Mouse (Mus musculus) thymus, postnatal 4 days (tissue): ENCODE results near the gene Psma2.

ENCODE experiments used
- DNase-seq: peaks from one replicate; pipeline ENCODE4 v3.0.0; 2021

The Psma2 gene

GRCm38 (mm10) chr13:14612926-14613529, at the start of gene Psma2, which contains the start of gene Mrpl32:
TSS of gene Psma2 (plus strand) at chr13:14613240.
TSS of gene Mrpl32 (minus strand) at chr13:14613165.
- DNase-seq = peak; percentile 96

- DNase-seq = no peak
Measured at GRCm38 (mm10) chr13:14574128-14574527, 38.9 kb upstream of the Psma2 start.

- no peak for DNase-seq
Measured at GRCm38 (mm10) chr13:14580392-14580791, 32.6 kb upstream of the Psma2 start.

DNA sequence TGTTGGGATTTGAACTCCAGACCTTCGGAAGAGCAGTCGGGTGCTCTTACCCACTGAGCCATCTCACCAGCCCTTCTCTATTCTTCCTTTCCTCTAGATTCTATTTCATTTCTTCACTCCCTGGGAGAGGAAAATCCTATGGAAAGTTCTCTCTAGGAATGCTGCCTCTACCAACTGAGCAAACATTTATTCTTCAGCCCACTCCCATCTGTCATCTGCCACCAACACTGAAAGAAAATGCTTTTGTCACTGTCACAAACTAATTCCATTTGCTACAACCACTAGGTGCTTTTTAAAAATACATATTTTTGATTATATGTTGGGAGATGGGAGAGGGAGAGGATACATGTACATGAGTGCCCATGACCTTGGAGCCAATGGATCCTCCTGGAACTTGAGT, 10.3 kb upstream of the Psma2 start:
- no peak for DNase-seq

DNA sequence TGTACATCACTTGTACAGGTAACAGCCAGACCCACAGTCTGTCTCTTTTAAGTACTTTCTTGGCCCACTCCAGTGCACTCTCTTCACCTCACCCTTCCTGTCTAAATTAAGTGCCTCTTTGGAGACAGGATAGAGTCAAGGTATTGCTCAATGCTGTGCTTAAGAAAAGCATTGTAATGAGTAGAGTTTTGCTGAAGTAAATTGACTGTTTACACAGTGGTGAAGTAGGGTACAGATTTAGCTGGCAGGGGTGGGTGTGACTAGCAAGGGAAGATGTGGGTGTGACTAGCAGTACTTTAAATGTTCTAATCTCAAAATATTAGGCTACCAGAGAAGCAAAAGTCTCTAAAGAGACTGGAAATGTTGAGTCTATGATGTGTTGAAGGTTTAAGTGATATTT, 5.4 kb upstream of the Psma2 start:
- DNase-seq = no peak

DNA sequence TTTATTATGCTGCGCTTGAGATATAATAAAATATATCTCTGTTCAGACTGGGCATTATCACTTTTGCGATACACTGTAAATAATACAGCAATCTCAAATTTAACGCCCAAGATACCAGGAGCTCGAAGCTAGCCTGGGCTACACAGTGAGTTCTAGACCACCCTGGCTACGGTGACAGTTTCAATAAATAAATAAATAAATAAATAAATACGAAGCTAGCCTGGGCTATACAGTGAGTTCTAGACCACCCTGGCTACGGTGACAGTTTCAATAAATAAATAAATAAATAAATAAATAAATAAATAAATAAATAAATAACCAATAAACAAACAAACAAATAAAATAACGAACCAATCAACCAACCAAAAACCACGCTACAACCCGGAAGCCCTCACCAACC, 577 bp upstream of the Psma2 start:
- no peak for DNase-seq

GRCm38 (mm10) chr13:14613553-14613952, 513 bp downstream of the Psma2 start:
- no peak for DNase-seq

GRCm38 (mm10) chr13:14618724-14619123, 5.7 kb downstream of the Psma2 start:
- peak; percentile 85 for DNase-seq

DNA sequence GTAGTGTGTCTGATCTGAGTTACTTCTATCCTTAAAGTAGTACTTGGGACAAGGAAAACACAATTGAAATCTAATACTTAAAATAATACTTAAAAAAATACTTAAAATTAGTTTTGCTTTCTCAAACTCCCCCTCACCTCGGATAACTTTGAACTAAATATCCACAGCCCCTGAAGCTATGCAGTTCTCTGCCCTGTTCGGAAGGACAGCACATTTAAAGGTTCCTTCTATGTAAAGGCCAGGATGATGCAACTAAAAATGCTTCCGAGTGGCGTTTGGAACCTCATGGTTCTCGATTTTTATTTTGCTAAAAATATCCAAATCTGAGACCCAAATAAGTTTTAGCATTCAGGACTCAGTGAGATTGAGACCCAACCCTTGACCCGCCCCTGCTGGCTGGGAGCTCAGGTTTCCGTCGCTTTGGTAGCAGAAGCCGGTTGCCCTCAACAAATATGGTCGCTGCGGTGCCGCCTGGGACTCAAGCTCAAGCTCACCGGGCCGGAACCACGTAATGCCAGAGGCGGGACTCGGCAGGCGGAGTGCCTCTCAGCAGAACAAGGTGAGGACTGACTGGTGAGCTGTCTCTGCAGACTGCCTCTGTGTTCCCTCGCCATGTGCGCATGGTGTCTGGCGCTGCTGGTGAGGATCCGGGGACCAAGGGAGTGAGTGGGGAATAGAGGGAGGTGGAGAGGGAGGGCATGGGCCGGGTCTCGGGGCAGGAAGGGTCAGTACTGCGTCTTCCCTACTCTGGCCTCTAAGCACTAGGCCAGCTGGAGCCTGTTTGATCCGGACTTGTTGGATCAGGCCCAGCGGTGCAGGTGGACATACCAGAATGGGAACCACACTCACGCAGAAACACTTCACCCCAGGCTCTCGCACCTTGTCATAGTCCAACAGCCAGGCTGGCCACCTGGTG, 16.9 kb downstream of the Psma2 start, which contains the start of gene AW209491:
AW209491 (plus strand) TSS at position 429 of the 916 bp plus-strand sequence.
- DNase-seq = peak; percentile 95

DNA sequence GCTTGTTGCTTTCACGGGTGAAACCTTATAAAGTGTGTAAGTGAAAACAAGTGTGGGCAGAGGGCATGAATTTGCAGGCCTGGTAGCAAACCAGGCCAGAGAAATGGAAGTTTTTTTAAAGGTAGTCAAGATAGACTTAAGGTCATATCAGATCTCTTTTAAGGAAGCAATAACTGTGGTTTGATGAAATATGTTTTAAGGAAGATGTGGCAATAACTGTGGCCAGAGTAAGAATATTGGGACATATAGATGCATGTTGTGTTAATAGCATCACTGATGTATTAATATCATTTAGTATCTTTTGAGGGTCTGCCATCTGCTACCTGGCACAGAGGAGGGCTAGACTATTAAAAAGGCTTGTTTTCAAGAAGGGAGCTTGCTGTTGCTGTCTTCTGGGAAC, 27.0 kb downstream of the Psma2 start:
- no peak for DNase-seq

DNA sequence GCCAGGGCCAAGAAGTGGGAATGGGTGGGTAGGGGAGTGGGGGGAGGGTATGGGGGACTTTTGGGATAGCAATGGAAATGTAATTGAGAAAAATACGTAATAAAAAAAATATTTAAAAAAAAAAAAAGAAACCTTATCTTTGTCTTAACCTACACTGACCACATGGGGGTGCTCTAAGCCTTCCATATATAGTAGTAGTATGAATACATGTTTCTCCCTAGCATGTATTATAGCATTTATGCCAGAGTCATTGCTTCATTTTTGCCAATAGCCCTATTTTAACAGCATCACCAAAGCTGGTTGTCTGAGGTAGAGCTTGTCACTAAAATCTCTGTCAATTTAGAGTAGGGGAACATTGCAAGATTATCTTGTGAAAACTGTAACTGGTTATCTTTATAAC, 36.3 kb downstream of the Psma2 start:
- DNase-seq = no peak

- DNase-seq = no peak
Measured at GRCm38 (mm10) chr13:14667107-14667506, 54.1 kb downstream of the Psma2 start.

- no peak for DNase-seq
Measured at GRCm38 (mm10) chr13:14670342-14670741, 57.3 kb downstream of the Psma2 start.

DNA sequence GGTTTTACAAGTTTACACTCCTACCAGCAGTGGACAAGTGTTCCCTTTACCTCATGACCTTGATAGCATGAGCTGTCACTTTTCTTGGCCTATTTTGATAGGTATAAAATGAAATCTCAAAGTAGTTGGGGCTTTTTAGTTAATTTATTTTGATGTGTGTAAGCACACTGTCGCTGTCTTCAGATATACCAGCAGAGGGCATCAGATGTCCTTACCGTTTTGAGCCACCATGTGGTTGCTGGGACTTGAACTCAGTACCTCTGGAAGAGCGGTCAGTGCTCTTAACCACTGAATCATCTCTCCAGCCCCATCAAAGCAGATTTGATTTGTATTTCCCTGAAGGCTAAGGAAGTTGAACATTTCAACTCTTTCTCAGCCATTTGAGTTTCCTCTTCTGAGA, 75.9 kb downstream of the Psma2 start:
- DNase-seq = no peak

- no peak for DNase-seq
Measured at GRCm38 (mm10) chr13:14716801-14717200, 103.8 kb downstream of the Psma2 start.

DNA sequence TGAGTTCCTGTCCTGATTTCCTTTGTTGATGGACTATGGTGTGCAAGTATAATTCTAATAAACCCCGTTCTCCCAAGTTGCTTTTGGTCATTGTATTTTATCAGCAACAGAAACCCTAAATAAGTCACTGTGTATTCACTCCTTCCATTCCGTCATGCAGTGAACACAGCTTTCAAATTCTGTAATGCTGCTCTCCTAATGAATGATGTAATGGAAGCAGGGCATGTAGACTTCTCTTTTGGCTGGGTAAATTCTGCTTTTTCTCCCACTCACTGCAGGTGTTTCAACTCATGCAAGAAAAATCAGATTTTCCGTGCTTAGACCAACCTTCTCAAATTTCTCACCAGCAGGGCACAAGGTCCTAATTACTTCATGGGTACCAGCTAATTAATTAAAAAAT, 104.7 kb downstream of the Psma2 start:
- no peak for DNase-seq
